Mouse (Mus musculus) cortical plate, adult 2 months (tissue): Measurements from ENCODE around the gene Phospho1.

Experiments
- CTCF ChIP-seq: fragments of 200-500 bp; IDR thresholded peaks from 2 replicates; pipeline ENCODE4 v1.5.1; 2011; ENCODE audit warnings: mild to moderate bottlenecking, control low read depth, low read length; ENCODE audit not compliant: insufficient read depth; ENCODE audit errors: extremely low read depth
- POLR2A ChIP-seq: fragments of 200-500 bp; IDR thresholded peaks from 2 replicates; pipeline ENCODE4 v1.6.1; 2011; ENCODE audit warnings: mild to moderate bottlenecking, low read length, control low read depth; ENCODE audit not compliant: insufficient read depth; ENCODE audit errors: extremely low read depth

GRCm38 (mm10) chr11:95875804-95876203 is 51.5 kb downstream of the Phospho1 start:
- TF ChIP-seq CTCF, result no peak
- no peak for TF ChIP-seq POLR2A
